Mouse (Mus musculus) cerebellum, postnatal 14 days (tissue): ENCODE results near the gene Glb1l.

Experiments
- DNase-seq, 2 experiments: peaks; one replicate each; pipeline ENCODE4 v3.0.0; 2021; ENCODE audit warnings: mixed read lengths in 2 of 2

The Glb1l gene

DNA sequence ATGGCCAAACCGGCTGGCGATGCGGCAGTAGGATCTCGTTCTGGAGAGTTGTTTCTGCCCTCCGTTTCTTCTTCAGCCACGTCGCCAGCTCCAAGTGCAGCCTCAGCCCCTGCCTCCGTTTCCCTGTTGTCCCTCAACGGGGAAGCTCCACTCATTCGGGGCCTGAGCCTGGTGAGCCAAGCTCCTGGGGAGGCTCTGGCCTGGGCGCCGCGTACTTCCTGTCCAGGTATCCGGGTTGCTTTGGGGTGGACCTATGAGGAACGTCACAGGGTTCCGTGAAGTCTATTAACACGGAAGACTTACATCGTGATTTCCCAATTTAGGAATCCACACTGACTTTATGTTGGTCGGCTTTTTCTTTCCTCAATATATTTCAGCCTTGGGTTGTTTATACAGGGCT lies 18.2 kb downstream of the Glb1l start:
- DNase-seq = peak in 1 of 2 experiments; percentile 45

DNA sequence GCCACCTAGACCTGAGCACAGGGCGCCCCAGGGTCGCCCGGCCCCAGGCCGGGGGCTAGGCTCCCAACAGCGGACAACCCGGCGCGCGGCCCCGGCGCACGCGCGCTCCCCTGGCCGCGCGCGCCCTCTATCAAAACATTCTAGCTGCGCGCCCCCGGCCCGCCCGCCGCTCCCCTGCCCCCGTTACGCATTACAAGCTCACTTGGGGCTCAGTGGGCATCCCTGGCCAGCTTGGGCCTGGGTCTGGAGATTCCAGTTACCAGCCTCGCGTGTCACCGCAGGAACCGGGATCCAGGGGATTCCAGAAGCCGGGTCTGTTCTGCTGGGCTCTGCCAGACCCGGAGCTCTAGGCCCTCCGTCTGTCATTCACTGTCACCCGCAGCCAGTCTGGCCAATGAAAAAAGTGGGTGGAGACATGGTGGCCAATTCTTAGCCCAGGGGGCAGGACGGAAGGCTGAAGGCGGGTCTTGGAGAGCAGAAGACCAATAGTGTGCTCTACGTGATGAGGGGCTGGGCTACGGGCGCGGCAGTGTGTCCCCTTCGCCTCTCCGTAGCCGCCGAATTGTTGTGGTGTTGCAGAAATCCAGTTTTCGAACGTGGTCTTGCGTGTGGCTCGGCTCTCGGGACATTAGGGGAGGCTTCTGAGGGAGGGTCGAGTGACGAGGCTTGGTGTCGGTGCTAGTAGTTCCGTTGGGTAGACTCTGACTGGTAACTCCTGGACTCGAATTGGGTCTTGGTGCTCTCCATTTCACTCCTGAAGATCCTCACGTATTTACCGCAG lies 18.8 kb downstream of the Glb1l start, which contains the start of the genes Ankzf1 and Atg9a:
Gene Ankzf1 (plus strand): TSS at position 530 of the 781 bp plus-strand sequence.
Gene Atg9a (minus strand): TSS at position 575 of the 781 bp plus-strand sequence.
- peak; percentile 92 to 94 for DNase-seq

DNA sequence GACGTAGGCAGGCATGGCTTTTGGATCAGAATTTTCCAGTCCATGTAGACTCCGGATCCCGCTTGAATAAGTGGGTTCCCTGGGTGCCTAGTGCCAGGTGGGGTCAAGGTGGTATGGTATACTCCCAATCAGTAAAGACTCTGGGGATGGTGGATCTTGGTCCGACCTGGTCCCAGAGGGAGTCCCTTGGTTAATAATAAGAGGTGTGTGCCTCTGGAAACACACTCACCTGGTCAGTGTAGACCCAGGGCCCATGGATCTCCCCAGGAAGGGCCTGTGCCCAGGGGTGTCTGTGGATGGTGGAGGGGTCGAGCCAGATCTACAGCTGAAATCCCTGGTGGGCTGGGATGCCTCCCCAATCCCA lies 19.4 kb downstream of the Glb1l start:
- DNase-seq = no peak

DNA sequence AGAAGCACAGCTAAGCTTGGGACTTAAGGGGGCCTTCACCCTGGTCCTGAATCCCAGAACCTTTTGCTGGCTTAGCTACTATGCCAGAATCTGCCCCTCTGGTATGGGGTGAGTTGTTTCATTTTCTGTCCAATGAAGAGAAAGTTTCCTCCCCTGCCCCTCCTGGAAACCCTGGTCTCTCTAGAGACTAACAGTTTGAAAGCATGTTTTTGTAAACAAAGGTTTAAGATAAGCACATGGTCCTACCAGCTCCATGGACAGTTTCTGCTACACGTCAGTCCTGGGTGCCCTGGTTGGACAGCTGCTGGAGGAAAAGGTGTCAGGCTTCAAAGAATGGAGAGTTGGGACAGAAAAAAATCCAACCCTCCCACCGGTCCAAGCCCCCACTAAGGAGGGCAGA lies 20.0 kb downstream of the Glb1l start:
- no peak for DNase-seq

DNA sequence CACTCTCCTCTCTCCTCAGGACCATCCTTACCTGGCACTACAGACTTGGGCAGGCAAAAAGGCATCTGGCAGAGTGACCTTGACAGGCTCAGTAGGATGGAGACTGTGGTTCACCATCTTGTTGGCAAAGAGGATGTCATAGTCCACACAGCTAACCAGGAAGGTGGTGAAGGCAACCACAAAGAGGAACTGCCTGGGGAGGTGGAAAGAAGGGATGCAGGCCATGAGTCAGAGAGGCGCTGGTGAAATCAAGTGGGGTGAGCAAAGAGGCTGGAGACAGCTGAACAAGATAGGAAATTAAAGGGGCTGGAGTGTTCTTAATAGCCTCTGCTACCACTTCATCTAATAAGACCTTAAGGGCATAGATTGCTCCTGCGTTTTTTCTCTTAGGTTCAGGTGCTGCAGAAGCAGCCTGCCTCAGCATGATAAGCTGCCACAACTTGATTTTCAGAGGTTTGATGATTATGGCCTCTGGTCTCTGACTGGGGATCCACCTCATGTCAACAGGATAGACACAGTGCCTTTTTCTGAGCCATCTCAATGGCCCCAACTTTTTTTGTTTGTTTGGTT lies 22.6 kb downstream of the Glb1l start:
- no peak for DNase-seq

DNA sequence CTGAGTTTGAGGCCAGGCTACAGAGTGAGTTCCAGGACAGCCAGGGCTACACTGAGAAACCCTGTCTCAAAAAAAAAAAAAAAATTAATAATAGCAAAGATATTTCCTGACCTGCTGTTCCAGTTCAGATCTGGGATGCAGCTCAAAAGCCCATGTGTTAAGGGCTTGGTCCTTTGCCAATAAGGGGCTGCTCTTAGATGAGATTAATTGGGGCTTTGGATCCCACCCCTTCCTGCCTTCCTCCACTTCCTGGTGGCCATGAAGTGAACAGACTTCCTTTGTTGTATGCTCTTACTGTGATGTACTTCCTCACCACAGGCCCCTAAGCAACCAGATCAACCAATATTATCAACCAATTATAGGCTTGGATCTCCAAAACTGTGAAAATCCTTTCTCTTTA lies 23.5 kb downstream of the Glb1l start:
- no peak for DNase-seq

DNA sequence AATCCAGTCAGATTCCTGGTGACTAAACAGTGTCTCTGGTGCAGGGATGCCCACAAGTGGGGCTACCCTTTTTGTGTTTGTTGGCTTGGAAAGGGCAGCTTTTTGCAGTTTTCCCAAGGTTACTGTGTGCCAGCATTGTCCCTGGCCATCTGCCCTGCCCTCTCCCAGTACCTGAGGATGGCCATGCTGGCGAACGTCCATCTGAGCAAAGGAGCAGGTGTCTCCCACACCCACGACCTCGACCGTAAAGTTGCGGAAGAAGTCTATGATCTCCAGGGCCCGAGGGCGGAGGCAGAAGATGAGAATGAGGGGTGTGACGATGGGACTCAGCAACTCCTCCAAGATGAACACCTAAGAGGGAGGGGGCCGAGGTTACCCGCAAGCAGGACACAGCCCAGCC lies 25.1 kb downstream of the Glb1l start:
- peak in 1 of 2 experiments; percentile 42 for DNase-seq

DNA sequence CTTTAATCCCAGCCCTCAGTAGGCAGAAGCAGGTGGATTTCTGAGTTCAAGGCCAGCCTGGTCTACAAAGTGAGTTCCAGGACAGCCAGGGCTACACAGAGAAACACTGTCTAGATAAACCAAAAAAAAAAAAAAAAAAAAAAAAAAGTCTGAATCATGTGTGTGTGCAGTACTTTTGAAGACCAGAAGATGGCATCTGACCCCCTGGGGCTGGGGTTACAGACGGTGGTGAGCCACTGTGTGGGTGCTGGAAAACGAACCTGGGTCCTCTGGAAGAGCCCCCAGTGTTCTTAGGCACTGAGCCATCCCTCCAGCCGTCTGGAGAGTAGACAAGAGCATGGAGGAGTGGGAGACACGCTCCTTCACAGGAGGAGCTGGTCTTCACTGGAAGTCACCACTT lies 28.5 kb downstream of the Glb1l start:
- DNase-seq = peak in 1 of 2 experiments; percentile 39

DNA sequence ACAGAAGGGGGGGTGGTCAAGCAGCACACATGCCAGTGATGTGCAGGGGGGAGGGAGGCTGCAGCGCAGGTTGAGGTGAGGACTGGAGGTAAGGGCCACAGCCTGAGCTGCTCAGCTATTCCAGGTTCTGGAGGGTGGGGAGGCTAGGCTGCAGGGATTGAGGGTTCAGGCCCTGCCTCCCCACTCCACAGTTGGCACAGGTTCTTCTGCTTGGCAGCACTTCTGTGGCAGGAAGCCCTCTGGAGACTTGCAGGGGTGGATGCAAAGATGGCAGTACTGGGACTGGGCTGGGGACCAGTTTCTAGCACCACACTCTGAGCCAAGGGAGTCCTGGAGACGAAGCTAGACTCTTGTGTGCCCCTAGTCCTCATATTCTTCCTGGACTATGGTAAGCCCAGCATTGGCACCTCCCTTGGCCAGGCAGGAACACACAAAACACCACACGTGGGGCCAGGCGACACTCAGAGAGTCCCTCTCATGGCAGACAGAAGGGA lies 29.2 kb downstream of the Glb1l start:
- DNase-seq = peak in 1 of 2 experiments; percentile 37

DNA sequence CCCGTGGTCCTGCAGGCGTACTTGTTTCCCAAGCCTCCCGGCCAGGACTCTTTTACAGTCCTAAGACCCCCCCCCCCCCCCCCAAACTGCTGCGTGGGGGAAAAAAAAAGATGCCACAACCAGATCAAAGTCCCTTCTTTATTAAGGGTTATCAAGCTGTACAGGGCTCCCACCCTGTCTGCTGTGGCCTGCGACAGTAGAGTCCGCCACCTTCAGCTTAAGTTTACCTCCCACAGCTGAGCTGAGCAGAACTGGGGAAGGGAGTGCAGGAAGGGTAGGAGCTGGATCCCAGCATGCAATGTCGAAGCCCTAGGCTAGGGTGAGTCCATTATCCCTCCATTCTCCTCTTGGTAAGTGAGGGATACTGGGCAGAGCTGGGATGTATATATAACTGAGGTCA lies 29.9 kb downstream of the Glb1l start:
- DNase-seq = no peak

DNA sequence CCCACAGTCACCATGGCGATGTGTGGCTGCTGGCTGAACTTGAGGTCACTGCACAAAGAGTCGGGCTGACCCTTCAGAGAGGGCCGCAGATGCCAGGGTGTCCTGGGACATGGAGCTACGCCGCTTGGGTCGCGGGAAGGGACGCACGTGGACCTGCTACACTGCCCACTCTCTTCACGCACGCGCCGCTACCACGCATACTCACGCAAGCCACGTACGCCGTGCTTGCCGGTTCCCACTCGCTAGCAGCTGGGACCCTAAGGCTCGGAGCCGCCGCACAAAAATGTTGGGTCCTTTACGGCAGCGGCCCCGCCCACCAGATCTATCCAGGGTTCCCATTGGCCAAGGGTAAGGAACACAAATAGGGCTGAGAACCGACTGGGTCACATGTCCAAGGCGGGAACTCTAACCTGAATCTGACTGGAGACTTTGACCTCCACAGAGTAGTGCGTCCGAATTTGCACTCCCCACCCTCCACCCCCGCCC lies 30.5 kb downstream of the Glb1l start, which contains the start of gene Abcb6:
Gene Abcb6 (minus strand): TSS at position 288 of the 486 bp plus-strand sequence.
- DNase-seq = peak; percentile 87 to 92

DNA sequence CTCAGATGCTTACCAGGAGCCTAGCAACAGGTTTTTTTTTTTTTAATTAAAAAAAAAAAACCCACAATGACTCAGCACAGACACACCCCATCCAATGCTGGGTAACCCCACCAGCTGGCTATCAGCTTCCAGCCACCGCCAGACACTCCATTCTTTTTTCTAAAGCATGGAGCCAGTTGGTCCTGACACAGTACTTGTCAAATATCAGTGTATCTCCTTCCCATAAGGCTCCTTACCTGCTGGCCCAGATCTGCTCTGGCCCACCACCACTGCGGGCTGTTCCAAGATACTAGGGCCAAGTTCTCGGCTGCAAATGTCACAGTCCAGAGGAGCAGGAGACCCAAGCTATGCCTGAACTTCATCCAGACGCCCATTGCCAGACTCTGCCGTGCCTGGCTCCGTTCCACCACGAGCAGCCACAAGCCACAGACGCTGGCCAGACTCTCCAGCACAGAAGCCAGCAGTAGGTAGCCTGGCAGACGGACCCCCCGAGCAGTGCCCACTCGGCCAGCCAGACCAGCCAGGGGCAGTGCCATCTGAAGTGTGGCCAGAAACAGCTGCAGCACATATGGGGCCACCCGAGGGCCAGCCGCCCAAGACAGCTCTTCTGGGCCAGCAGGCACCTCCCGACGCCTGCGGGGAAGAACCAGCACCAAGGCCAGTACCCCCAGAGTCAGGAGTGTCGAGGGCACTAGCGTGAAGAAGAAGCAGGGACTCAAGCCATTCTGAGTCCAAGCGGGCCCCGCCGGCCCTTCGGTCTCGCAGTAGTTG lies 31.1 kb downstream of the Glb1l start:
- peak; percentile 90 to 92 for DNase-seq

DNA sequence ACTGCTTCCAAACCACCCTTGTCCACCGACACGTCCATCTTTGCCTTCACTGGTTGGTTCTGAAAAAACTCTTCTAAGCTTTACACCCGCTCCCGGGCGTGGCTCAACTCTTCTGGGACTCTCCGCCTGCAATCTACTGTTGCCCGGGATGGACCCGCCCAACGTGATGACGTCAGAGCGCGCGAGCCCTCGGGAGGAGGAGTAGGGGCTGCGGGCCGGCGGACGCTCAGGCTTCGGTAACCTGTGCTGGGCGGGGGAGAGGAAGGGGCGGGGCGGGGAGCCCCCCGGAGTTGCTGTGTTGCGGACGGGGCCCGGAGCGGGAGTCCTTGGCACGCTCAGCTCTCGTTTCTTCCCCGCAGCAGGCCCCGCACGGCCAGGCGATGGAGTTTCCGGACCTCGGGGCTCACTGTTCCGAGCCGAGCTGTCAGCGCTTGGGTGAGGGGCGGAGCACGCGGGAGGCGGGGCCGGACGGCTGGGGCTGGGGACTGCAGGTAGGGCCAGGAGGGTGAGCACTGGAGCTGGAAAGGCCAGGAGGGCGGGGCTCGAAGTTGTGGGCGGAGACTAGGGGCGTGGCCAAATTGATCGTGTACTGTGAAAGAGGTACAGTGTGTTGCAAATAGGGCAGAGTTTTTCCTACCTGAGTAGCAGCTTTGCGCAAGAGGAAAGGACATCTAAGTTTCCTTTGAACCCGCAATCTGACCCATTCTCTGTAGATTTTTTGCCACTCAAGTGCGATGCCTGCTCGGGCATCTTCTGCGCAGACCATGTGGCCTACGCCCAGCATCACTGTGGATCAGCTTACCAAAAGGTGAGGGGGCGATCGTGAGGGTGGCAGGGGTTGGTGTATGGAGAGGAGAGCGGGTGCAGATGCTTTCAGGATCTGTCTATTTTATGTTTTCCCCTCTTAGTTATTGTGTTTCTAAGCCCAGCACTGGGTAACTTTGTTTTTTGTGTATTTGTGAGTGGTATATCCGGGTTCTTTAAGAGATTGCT lies 41.8 kb downstream of the Glb1l start, which contains the start of gene Zfand2b:
Gene Zfand2b (plus strand): TSS at position 175 of the 993 bp plus-strand sequence.
- DNase-seq = peak; percentile 97

DNA sequence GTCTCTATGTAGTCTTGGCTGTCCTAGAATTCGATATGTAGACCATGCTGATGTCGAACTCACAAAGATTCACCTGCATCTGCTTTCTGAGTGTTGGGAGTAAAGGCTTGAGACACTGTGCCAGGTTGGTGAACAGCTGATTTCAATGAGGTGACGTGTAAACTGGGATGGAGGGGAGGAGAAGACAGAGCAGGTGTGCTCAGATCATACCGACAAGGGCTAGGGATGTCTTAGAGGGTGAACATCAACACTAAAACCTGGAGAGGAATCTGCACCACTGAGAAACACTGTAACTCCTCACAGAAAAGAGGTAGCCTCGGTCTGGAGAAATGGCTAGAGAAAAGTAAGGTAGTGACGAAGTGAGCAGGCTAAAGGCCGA lies 42.5 kb downstream of the Glb1l start:
- DNase-seq = no peak

DNA sequence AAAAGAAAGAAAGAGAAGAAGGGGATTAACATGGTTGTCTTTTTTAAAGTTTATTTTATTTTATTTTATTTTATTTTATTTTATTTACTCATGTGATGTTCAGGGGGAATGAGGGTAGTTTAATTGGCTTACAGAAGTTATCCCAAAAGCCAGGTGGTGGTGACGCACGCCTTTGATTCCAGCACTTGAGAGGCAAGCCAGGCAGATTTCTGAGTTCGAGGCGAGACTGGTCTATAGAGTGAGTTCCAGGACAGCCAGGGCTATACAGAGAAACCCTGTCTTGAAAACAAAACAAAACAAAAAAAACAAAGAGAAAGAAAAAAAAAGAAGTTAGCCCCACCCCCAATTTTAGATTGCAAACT lies 50.4 kb downstream of the Glb1l start:
- DNase-seq = no peak

DNA sequence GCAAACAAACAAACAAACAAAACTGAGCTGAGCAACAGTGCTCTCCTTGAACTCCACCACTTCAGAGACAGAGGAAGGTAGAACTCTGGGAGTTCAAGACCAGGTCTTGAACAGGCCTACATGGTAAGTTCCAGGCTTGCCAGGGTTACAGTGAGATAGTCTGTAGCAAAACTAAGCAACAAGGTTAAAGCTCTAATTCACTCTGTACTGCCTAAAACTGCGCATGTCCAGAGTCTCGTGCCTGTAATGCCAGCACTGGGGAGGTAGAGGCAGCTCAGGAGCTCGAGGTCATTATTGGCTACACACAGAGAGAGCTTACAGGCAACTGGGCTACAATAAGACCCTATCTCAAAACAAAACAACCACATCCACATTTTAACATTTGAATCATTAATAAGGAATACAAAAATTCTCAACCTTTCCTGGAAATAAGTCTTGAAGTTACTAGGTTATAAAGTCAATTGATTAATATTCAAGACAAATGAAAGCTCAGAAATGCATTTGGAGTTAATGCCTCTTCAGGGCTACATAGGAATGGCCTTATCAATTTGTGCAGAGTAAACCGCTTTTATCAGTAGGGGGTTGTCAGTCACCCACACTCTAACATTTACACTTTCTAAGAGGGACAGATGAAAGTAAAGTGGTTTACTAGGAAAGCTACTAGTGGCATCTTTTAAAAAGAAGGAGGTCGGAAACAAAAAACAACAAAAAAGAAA lies 50.9 kb downstream of the Glb1l start:
- DNase-seq = no peak

DNA sequence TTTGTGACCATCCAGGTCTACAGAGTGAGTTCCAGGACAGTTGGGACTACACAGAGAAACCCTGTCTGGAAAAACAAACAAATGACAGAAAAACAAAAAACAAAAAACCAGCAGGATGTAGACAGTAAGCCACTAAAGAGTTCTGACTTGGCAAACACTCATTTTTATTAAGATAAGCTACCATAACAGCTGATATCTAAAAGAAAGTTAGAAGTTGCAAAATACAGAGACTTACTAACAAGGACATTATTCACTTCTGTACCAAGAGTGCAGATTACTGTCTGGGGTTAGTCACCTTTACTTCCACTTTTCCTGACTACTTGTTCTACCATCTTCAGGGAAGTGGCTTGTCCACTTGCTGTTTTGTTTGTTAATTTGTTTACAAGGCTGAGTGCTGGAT lies 51.6 kb downstream of the Glb1l start:
- DNase-seq = no peak

DNA sequence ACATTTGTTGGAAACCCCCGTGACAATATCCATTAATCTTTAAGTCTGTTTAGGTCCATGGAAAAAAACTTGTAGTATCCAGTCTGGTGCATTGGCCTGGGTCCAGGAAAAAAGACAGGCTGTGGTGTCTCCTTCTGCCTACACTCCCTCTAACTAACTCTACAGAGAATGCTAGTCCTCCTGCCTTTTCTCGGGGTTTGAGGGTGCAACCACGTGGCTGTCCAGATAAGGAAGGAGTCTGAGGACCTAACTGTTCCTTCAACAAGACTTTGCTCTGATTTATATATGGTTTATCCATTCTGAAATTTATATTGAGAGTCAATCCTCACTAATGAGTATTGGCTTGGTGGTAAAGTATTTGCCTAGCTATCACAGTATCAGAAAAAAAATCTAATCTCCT lies 54.8 kb downstream of the Glb1l start:
- no peak for DNase-seq

DNA sequence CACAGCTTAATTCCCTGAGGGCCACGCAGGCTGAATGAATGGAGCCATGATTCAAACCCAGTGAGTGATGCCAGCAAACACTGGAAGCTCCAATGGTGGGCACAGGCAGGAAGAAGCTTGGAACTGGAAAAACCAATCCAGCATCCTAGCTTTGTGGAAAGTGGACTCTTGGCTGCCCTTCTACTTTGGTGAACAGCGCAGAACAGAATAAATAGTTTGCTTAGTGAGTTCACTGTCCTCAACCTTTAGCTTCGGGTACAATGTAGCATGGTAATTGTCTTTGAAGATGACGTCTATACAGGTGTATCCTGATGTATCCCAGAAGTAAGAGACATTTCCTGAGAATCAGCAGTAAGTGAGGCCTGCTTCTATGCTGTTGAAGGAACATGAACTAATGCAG lies 61.9 kb downstream of the Glb1l start:
- no peak for DNase-seq
